Mouse (Mus musculus) brown adipose tissue, adult 24 weeks (tissue): ENCODE measurements around the gene Efcab10. TPM values are rescaled to one million over a fixed set of nuclear protein-coding genes. Genes with fewer than 3 reads are reported as not detected.
A peak's percentile ranks its signal among the peaks of the same experiment; 100 is the strongest.

Experiments
- H3K27ac ChIP-seq: fragments of 200-500 bp; replicated peaks from 2 replicates; pipeline ENCODE4 v1.5.1; 2012; ENCODE audit warnings: low read depth, mild to moderate bottlenecking, low read length
- H3K4me1 ChIP-seq: fragments of 200-500 bp; 2 replicates; pipeline ENCODE4 v1.6.1; 2012; ENCODE audit warnings: low read length, mixed read lengths; ENCODE audit not compliant: control insufficient read depth, insufficient read depth, insufficient read length
- H3K4me3 ChIP-seq: fragments of 200-500 bp; 2 replicates; pipeline ENCODE4 v1.5.1; 2012; ENCODE audit warnings: low read depth, mild to moderate bottlenecking, low read length, moderate library complexity; ENCODE audit not compliant: insufficient read depth
- polyA plus RNA-seq: library from polyadenylated mRNA; stranded (reverse); fragments of >200 nt; gene quantifications from 2 replicates; pipeline ENCODE4 v1.2.4, GENCODE M21; 2012; ENCODE audit not compliant: missing spikeins, insufficient read depth, insufficient read length

The Efcab10 gene
- polyA plus RNA-seq, 1 experiment = not detected

GRCm38 (mm10) chr12:33390844-33391560 is 3.7 kb upstream of the Efcab10 start:
- no peak overlapping the region for H3K27ac ChIP-seq

GRCm38 (mm10) chr12:33403265-33403693 is 8.6 kb downstream of the Efcab10 start:
- no peaks in the 10 kb centered on the region for H3K4me1 ChIP-seq
- no peak overlapping the region for H3K27ac ChIP-seq
- no peak overlapping the region for H3K4me3 ChIP-seq

More at GRCm38 (mm10) chr12:33390844-33391560, 3.7 kb upstream of the Efcab10 start:
- Histone ChIP-seq H3K4me3 (no peak overlapping the region), H3K4me1 (peaks cover 3% of the 10 kb centered on the region; the same call in 1 of the 2 replicates)

- Histone ChIP-seq H3K4me1 (no peaks in the 10 kb centered on the region), H3K27ac (no peak overlapping the region), H3K4me3 (no peak overlapping the region)
Observed at GRCm38 (mm10) chr12:33404996-33405395, 10.3 kb downstream of the Efcab10 start.

GRCm38 (mm10) chr12:33405398-33406026 is 10.9 kb downstream of the Efcab10 start:
- Histone ChIP-seq H3K27ac (no peak overlapping the region), H3K4me3 (no peak overlapping the region), H3K4me1 (no peaks in the 10 kb centered on the region)

- no peak overlapping the region for H3K27ac ChIP-seq
- H3K4me1 ChIP-seq = no peaks in the 10 kb centered on the region
- H3K4me3 ChIP-seq = no peak overlapping the region
Observed at GRCm38 (mm10) chr12:33411580-33412151, 17.0 kb downstream of the Efcab10 start.

GRCm38 (mm10) chr12:33424329-33424728 is 29.7 kb downstream of the Efcab10 start:
- H3K4me3 ChIP-seq = no peak overlapping the region
- no peaks in the 10 kb centered on the region for H3K4me1 ChIP-seq
- no peak overlapping the region for H3K27ac ChIP-seq

GRCm38 (mm10) chr12:33427293-33427692 is 32.6 kb downstream of the Efcab10 start:
- no peak overlapping the region for H3K27ac ChIP-seq
- no peaks in the 10 kb centered on the region for H3K4me1 ChIP-seq
- H3K4me3 ChIP-seq = no peak overlapping the region

- Histone ChIP-seq H3K4me3 (no peak overlapping the region), H3K4me1 (no peaks in the 10 kb centered on the region), H3K27ac (no peak overlapping the region)
Observed at GRCm38 (mm10) chr12:33427726-33428125, 33.1 kb downstream of the Efcab10 start.

GRCm38 (mm10) chr12:33429387-33430160 is 34.9 kb downstream of the Efcab10 start, which contains the start of gene Twistnb:
Twistnb (plus strand) TSS chr12:33429635.
- peak within 1 kb of the TSS; percentile 31; the same call in 1 of the 2 replicates for H3K27ac ChIP-seq
- H3K4me3 ChIP-seq = peak within 1 kb of the TSS; percentile 99
- no peaks in the 10 kb centered on the region for H3K4me1 ChIP-seq

- no peaks in the 10 kb centered on the region for H3K4me1 ChIP-seq
- no peak overlapping the region for H3K27ac ChIP-seq
- H3K4me3 ChIP-seq = no peak overlapping the region
Observed at GRCm38 (mm10) chr12:33433812-33434211, 39.2 kb downstream of the Efcab10 start.

GRCm38 (mm10) chr12:33434758-33435157 is 40.1 kb downstream of the Efcab10 start:
- Histone ChIP-seq H3K4me3 (no peak overlapping the region), H3K4me1 (no peaks in the 10 kb centered on the region), H3K27ac (no peak overlapping the region)

Other genes starting within 250 kb of the Efcab10 start
- gene Atxn7l1, start 247.2 kb upstream of the Efcab10 start, polyA plus RNA-seq = 17.2 and 22.9 TPM in 2 replicates
- 4.2 and 7.3 TPM in 2 replicates for gene Twistnb, start 34.8 kb downstream of the Efcab10 start, polyA plus RNA-seq